Mouse (Mus musculus): Measurements from ENCODE around the gene Prph.

GRCm38 (mm10) chr15:99036249-99036905 lies 18.6 kb upstream of the Prph start:
- no peak for TF ChIP-seq CTCF (IDR thresholded peaks at IDR 0.05; ENCODE audit: low read depth)
- TF ChIP-seq EP300 (IDR thresholded peaks at IDR 0.05; ENCODE audit: low read depth) = no peak
